Comparison of ENCODE assay signal across 9 mouse cellular contexts in genomic region chr17:23804426-23805085, GRCm38 (mm10). TPM values are rescaled to one million over a fixed set of nuclear protein-coding genes. Genes with fewer than 3 reads are reported as not detected.
DNase-seq lines count a peak whose midpoint lies in the region; ATAC-seq and TF ChIP-seq lines count a peak whose summit lies in the region.
"Had no signal": no experiment of that assay in that cellular context is flagged by ENCODE, and none has a peak within 500 bp of the region (broad histone marks: within the 10 kb centered on the region; RNA-seq: fewer than 3 reads in every experiment).

No protein-coding gene starts in this region.

- peaks cover 12% of the 10 kb centered on the region; the same call in 1 of the 2 replicates for H3K36me3 ChIP-seq in intestine, embryonic 15.5 days
- H3K36me3 ChIP-seq in neural tube, embryonic 14.5 days (ENCODE audit: control insufficient read depth, insufficient read depth, low read length), result peaks cover 11% of the 10 kb centered on the region; the same call in 1 of the 2 replicates

- peak overlapping the region; percentile 76 for H3K4me2 ChIP-seq in intestine, embryonic 15.5 days (replicated peaks)
- peak overlapping the region; percentile 96 for H3K4me2 ChIP-seq in neural tube, embryonic 14.5 days (ENCODE audit: low read depth, low read length)

- intact Hi-C loops in left cerebral cortex, postnatal 25 days (cut with DNase I), result no loop called here

- peaks cover 16% of the 10 kb centered on the region for H3K4me1 ChIP-seq in lung, adult 2 months (ENCODE audit: control insufficient read depth, insufficient read depth, low read length)
- H3K4me1 ChIP-seq in cortical plate, adult 2 months (ENCODE audit: control insufficient read depth, insufficient read depth, low read length), result 0 out of 2 replicates have a peak, but pooled peaks cover 1% of the 10 kb centered on the region
- peaks cover 18% of the 10 kb centered on the region for H3K4me1 ChIP-seq in intestine, embryonic 15.5 days (replicated peaks)
- peaks cover 28% of the 10 kb centered on the region for H3K4me1 ChIP-seq in neural tube, embryonic 14.5 days (ENCODE audit: control insufficient read depth, insufficient read depth, low read length)

- TF ChIP-seq POLR2A in lung, adult 2 months (IDR thresholded peaks at IDR 0.05; ENCODE audit: borderline replicate concordance, extremely low read depth, low read depth, low read length), result no peak
- TF ChIP-seq POLR2A in cortical plate, adult 2 months (IDR thresholded peaks at IDR 0.05; ENCODE audit: extremely low read depth, insufficient read depth, low read length), result no peak

- no peak overlapping the region for H3K27ac ChIP-seq in cortical plate, adult 2 months (ENCODE audit: insufficient read depth, low read length)
- H3K27ac ChIP-seq in intestine, embryonic 15.5 days, result no peak overlapping the region
- no peak overlapping the region for H3K27ac ChIP-seq in neural tube, embryonic 14.5 days (ENCODE audit: low read depth, low read length)

- H3K9ac ChIP-seq in intestine, embryonic 15.5 days, result peak overlapping the region; percentile 96
- peak overlapping the region; percentile 92 for H3K9ac ChIP-seq in neural tube, embryonic 14.5 days (replicated peaks; ENCODE audit: low read depth, low read length)

- no peaks in the 10 kb centered on the region for H3K9me3 ChIP-seq in intestine, embryonic 15.5 days
- no peaks in the 10 kb centered on the region for H3K9me3 ChIP-seq in neural tube, embryonic 14.5 days (ENCODE audit: control insufficient read depth, low read length)

- H3K27me3 ChIP-seq in intestine, embryonic 15.5 days (replicated peaks), result no peaks in the 10 kb centered on the region
- H3K27me3 ChIP-seq in neural tube, embryonic 14.5 days (ENCODE audit: control insufficient read depth, insufficient read depth, low read length), result no peaks in the 10 kb centered on the region

- WGBS in lung, adult 2 months, result under 1% methylated on average over 8 of the region's 8 CpGs
- WGBS in intestine, embryonic 15.5 days, result 2% methylated on average over 8 of the region's 8 CpGs
- 7% methylated on average over 8 of the region's 8 CpGs for WGBS in neural tube, embryonic 14.5 days

- no peak for ATAC-seq in intestine, embryonic 15.5 days
- no peak for ATAC-seq in neural tube, embryonic 14.5 days (ENCODE audit: low read depth)

- TF ChIP-seq CTCF in lung, adult 2 months (IDR thresholded peaks at IDR 0.05; ENCODE audit: insufficient read depth, low read length), result no peak
- no peak for TF ChIP-seq CTCF in cortical plate, adult 2 months (IDR thresholded peaks at IDR 0.05; ENCODE audit: extremely low read depth, insufficient read depth, low read length)

- H3K4me3 ChIP-seq in lung, adult 2 months (replicated peaks; ENCODE audit: extremely low read depth, low read depth, low read length), result peak overlapping the region; percentile 89
- H3K4me3 ChIP-seq in cortical plate, adult 2 months (ENCODE audit: insufficient read depth, low read length), result peak overlapping the region; percentile 80
- H3K4me3 ChIP-seq in intestine, embryonic 15.5 days (replicated peaks), result peak overlapping the region; percentile 98
- H3K4me3 ChIP-seq in neural tube, embryonic 14.5 days (ENCODE audit: low read depth, low read length), result peak overlapping the region; percentile 96

- DNase-seq in lung, adult 2 months, result no peak
- DNase-seq in lung, postnatal 25 days (ENCODE audit: low spot score), result no peak
- no peak for DNase-seq in urinary bladder, postnatal 36 days (ENCODE audit: low spot score in 2 of 2)
- DNase-seq in thymus, postnatal 14 days, result no peak
- DNase-seq in left cerebral cortex, postnatal 25 days (ENCODE audit: low spot score in 2 of 2), result no peak

RNA-seq across cellular contexts. Expression of gene Srrm2, which starts 14.2 kb away (rescaled TPM):
- 538 and 681 TPM in 2 replicates for polyA plus RNA-seq in lung, adult 2 months (2012; rRNA removed)
- 640 and 696 TPM in 2 replicates for polyA plus RNA-seq in cortical plate, adult 2 months (2012; rRNA removed)
- polyA plus RNA-seq in intestine, embryonic 15.5 days (2015; fragmentation: Nextera tagmentation; extraction: Ambion mirVana), result 408 and 435 TPM in 2 replicates
- polyA plus RNA-seq in neural tube, embryonic 14.5 days (2014; fragmentation: Nextera tagmentation; extraction: Ambion mirVana), result 471 and 524 TPM in 2 replicates
- 100 to 1,000 TPM; 495 to 577 TPM for total RNA-seq in left cerebral cortex, postnatal 25 days (2021)

RNA-seq across cellular contexts. Expression of gene Flywch2, which starts 18.7 kb away (rescaled TPM):
- 8.0 and 8.8 TPM in 2 replicates for polyA plus RNA-seq in lung, adult 2 months (2012; rRNA removed)
- polyA plus RNA-seq in cortical plate, adult 2 months (2012; rRNA removed), result 27.2 and 28.8 TPM in 2 replicates
- 14.7 TPM in 2 replicates for polyA plus RNA-seq in intestine, embryonic 15.5 days (2015; fragmentation: Nextera tagmentation; extraction: Ambion mirVana)
- polyA plus RNA-seq in neural tube, embryonic 14.5 days (2014; fragmentation: Nextera tagmentation; extraction: Ambion mirVana), result 69.9 and 96.5 TPM in 2 replicates
- total RNA-seq in left cerebral cortex, postnatal 25 days (2021), result 10 to 100 TPM; 14.5 to 15.4 TPM

RNA-seq across cellular contexts. Expression of gene Elob, which starts 24.4 kb away (rescaled TPM):
- polyA plus RNA-seq in lung, adult 2 months (2012; rRNA removed), result 470 and 498 TPM in 2 replicates
- 547 and 628 TPM in 2 replicates for polyA plus RNA-seq in cortical plate, adult 2 months (2012; rRNA removed)
- 939 and 946 TPM in 2 replicates for polyA plus RNA-seq in intestine, embryonic 15.5 days (2015; fragmentation: Nextera tagmentation; extraction: Ambion mirVana)
- polyA plus RNA-seq in neural tube, embryonic 14.5 days (2014; fragmentation: Nextera tagmentation; extraction: Ambion mirVana), result 1,182 and 1,322 TPM in 2 replicates
- 100 to 1,000 TPM; 359 to 371 TPM for total RNA-seq in left cerebral cortex, postnatal 25 days (2021)

RNA-seq across cellular contexts. Expression of gene Prss33, which starts 31.3 kb away (rescaled TPM):
- polyA plus RNA-seq in lung, adult 2 months (2012; rRNA removed), result not detected in 2 replicates
- not detected in 2 replicates for polyA plus RNA-seq in cortical plate, adult 2 months (2012; rRNA removed)
- 0.14 and 0.20 TPM in 2 replicates for polyA plus RNA-seq in intestine, embryonic 15.5 days (2015; fragmentation: Nextera tagmentation; extraction: Ambion mirVana)
- not detected in 2 replicates for polyA plus RNA-seq in neural tube, embryonic 14.5 days (2014; fragmentation: Nextera tagmentation; extraction: Ambion mirVana)
- not detected for total RNA-seq in left cerebral cortex, postnatal 25 days (2021)
- total RNA-seq: common myeloid progenitor, adult 5-6 weeks had no signal

RNA-seq across cellular contexts. Expression of gene Flywch1, which starts 33.2 kb away (rescaled TPM):
- 37.1 and 39.1 TPM in 2 replicates for polyA plus RNA-seq in lung, adult 2 months (2012; rRNA removed)
- polyA plus RNA-seq in cortical plate, adult 2 months (2012; rRNA removed), result 257 and 259 TPM in 2 replicates
- 48.3 and 49.4 TPM in 2 replicates for polyA plus RNA-seq in intestine, embryonic 15.5 days (2015; fragmentation: Nextera tagmentation; extraction: Ambion mirVana)
- 192 and 216 TPM in 2 replicates for polyA plus RNA-seq in neural tube, embryonic 14.5 days (2014; fragmentation: Nextera tagmentation; extraction: Ambion mirVana)
- 100 to 1,000 TPM; 304 to 305 TPM for total RNA-seq in left cerebral cortex, postnatal 25 days (2021)
